Mouse (Mus musculus) ES-Bruce4 (cell line): ENCODE results near the gene Gm4131.

Experiments used
- CTCF ChIP-seq: IDR thresholded peaks from one replicate; pipeline ENCODE4 v1.8.1; 2011; ENCODE audit warnings: low read depth, low read length
- EP300 ChIP-seq: IDR thresholded peaks from 2 replicates; pipeline ENCODE4 v1.6.1; 2011; ENCODE audit warnings: low read depth, low read length; ENCODE audit not compliant: insufficient read depth

DNA sequence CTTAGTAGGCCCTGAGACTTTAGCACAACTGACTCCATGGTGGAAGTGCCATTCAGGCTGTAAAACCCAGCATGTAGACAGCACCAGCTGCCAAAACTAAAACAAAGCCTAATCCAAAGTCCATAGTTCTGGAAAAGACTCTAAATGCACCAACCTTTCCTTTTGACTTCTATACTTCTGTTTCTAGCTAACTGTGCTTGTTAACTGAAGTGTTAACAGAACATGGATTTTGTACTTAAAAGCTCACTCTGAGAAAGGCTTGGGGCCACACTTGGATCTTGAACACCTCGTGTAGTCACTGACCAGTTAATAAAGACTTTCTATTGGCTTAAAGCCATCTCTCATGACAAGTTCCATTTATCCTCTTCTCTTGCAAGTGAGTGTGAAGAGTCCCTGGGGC is 123.8 kb downstream of the Gm4131 start:
- TF ChIP-seq CTCF = no peak
- TF ChIP-seq EP300 = no peak
